Mouse (Mus musculus): Measurements from ENCODE around the gene Tedc2. TPM values are rescaled to one million over a fixed set of nuclear protein-coding genes. Genes with fewer than 3 reads are reported as not detected.
A peak's percentile ranks its signal among the peaks of the same experiment; 100 is the strongest.

Gene Tedc2
- polyA plus RNA-seq, 1 experiment from 2014 or later = 6.1 TPM

DNA sequence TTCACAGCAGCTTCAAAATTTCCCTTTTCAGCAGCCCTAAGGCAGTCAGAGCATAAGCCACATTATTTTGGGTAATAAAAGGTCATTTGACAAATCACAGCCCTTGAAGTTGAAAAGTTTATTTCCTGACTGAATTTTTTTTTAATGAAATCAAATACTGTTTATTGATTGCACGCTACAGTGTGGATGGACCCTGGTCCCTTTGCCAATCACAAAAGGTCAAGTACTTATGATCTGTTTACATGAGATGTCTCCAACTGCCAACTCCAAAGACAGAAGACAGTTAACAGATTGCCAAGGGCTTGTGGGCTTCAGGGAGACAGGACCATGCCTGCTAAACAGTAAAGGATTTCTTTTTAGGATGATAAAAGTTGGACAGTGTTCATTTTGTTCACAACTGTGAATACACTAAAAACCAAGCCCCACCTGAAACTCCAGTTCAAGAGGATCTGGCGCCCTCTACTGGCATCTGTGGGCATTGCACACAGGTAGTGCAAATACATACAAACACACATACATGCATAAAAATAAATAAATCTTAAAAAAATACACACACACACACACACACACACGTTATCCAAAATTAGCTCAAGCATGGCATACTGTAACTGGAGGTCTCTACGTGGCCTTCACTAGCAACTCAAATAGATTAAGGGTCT lies 22.8 kb upstream of the Tedc2 start:
- TF ChIP-seq CTCF (IDR thresholded peaks at IDR 0.05; ENCODE audit: low read depth) (peak; percentile 77), EP300 (optimal IDR thresholded peaks at IDR 0.05) (no peak)
- H3K27me3 ChIP-seq (ENCODE audit: control insufficient read depth, insufficient read depth, low read length) = no peaks in the 10 kb centered on the region
- no peak overlapping the region for H3K4me2 ChIP-seq (replicated peaks; ENCODE audit: low read depth)
- WGBS = 86% methylated on average over 4 of the region's 4 CpGs
- peaks cover 15% of the 10 kb centered on the region for H3K36me3 ChIP-seq (ENCODE audit: control insufficient read depth, insufficient read depth, low read length)
- H3K9me3 ChIP-seq (ENCODE audit: control insufficient read depth, low read length) = no peaks in the 10 kb centered on the region
- H3K27ac ChIP-seq (replicated peaks) = 0 out of 2 replicates have a peak overlapping the region, but pooled peaks have one; percentile 24
- no peak for ATAC-seq (ENCODE audit: low FRiP score, low TSS enrichment)
- DNase-seq (ENCODE audit: low spot score) = peak; percentile 53
- H3K4me1 ChIP-seq (replicated peaks; ENCODE audit: control insufficient read depth, insufficient read depth) = no peaks in the 10 kb centered on the region
- no peak overlapping the region for H3K4me3 ChIP-seq (ENCODE audit: low read depth, low read length)
- H3K9ac ChIP-seq (ENCODE audit: low read length) = no peak overlapping the region

DNA sequence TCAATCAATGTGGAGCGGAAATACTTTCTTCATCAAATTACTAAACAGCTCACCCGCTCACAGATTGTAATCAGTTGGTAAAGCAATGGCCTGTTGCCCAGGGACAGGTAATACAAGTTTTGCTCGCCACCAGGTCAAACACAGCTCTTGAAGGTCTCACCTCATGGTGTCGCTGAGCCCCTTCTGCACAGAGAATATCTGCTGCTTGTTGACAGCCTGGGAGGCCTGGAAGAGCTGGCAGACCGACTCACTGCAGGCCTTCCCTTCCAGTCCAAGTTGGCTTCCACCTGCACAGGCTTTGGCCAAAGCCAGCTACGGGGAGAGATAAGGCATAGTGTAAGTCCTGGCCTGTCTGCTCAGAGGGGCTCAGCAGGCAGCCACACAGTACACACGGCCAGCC lies 16.3 kb upstream of the Tedc2 start:
- ATAC-seq (ENCODE audit: low FRiP score, low TSS enrichment) = no peak
- no peaks in the 10 kb centered on the region for H3K27me3 ChIP-seq (ENCODE audit: control insufficient read depth, insufficient read depth, low read length)
- no peak for DNase-seq (ENCODE audit: low spot score)
- H3K4me1 ChIP-seq (replicated peaks; ENCODE audit: control insufficient read depth, insufficient read depth) = no peaks in the 10 kb centered on the region
- no peak overlapping the region for H3K4me3 ChIP-seq (ENCODE audit: low read depth, low read length)
- no peak overlapping the region for H3K27ac ChIP-seq (replicated peaks)
- no peak for TF ChIP-seq EP300 (optimal IDR thresholded peaks at IDR 0.05)
- no peak for TF ChIP-seq CTCF (IDR thresholded peaks at IDR 0.05; ENCODE audit: low read depth)
- no peaks in the 10 kb centered on the region for H3K9me3 ChIP-seq (ENCODE audit: control insufficient read depth, low read length)
- H3K36me3 ChIP-seq (ENCODE audit: control insufficient read depth, insufficient read depth, low read length) = peaks cover 32% of the 10 kb centered on the region
- 92% methylated on average over 7 of the region's 7 CpGs for WGBS
- no peak overlapping the region for H3K4me2 ChIP-seq (replicated peaks; ENCODE audit: low read depth)
- H3K9ac ChIP-seq (ENCODE audit: low read length) = no peak overlapping the region

DNA sequence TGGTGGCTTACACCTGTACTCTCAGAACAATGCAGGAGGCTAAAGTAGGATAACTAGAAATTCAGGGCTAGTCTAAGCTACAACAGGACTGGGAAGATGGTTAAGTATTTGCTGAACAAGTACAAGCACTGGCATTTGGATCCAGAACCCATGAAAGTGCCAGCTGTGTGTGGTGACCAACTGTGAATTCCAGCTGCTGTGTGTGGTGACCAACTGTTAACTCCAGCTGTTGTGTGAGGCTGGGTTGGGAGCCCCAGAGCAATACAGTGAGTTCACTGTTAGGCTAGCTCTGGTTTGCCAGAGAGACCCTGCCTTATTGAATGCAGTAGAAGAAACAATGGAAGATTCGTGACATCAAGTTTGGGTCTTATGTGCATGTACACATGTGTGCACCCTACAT lies 15.8 kb upstream of the Tedc2 start:
- DNase-seq (ENCODE audit: low spot score) = no peak
- TF ChIP-seq CTCF (IDR thresholded peaks at IDR 0.05; ENCODE audit: low read depth) (no peak), EP300 (optimal IDR thresholded peaks at IDR 0.05) (no peak)
- no peak overlapping the region for H3K4me2 ChIP-seq (replicated peaks; ENCODE audit: low read depth)
- peaks cover 34% of the 10 kb centered on the region for H3K36me3 ChIP-seq (ENCODE audit: control insufficient read depth, insufficient read depth, low read length)
- no peak overlapping the region for H3K4me3 ChIP-seq (ENCODE audit: low read depth, low read length)
- no peak for ATAC-seq (ENCODE audit: low FRiP score, low TSS enrichment)
- H3K9me3 ChIP-seq (ENCODE audit: control insufficient read depth, low read length) = no peaks in the 10 kb centered on the region
- H3K27me3 ChIP-seq (ENCODE audit: control insufficient read depth, insufficient read depth, low read length) = no peaks in the 10 kb centered on the region
- WGBS = 100% methylated on average over 1 of the region's 1 CpGs
- H3K9ac ChIP-seq (ENCODE audit: low read length) = no peak overlapping the region
- no peak overlapping the region for H3K27ac ChIP-seq (replicated peaks)
- H3K4me1 ChIP-seq (replicated peaks; ENCODE audit: control insufficient read depth, insufficient read depth) = no peaks in the 10 kb centered on the region

DNA sequence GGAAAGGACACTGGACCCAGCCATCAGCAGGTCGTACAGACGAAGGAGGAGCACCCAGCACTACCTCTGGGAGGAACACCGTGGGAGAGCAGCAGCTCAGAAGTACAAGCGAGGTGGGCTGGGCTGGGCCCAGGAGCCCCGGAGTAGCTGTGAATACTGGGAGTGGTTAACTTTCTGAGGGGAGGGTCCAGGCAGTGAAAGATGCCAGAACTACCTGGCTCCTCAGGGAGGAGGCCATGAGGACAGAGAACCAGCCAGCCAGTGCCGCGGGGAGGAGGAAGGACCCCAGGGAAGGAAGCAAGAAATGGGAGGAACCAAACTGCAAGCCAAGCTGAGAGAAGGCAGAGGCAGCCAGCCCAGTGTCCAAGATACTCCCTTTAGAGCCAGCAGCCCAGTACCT lies 7.3 kb upstream of the Tedc2 start:
- no peak for DNase-seq (ENCODE audit: low spot score)
- H3K4me3 ChIP-seq (ENCODE audit: low read depth, low read length) = no peak overlapping the region
- no peak overlapping the region for H3K27ac ChIP-seq (replicated peaks)
- no peak for ATAC-seq (ENCODE audit: low FRiP score, low TSS enrichment)
- H3K4me1 ChIP-seq (replicated peaks; ENCODE audit: control insufficient read depth, insufficient read depth) = no peaks in the 10 kb centered on the region
- no peak overlapping the region for H3K4me2 ChIP-seq (replicated peaks; ENCODE audit: low read depth)
- WGBS = 80% methylated on average over 7 of the region's 7 CpGs
- H3K36me3 ChIP-seq (ENCODE audit: control insufficient read depth, insufficient read depth, low read length) = peaks cover 21% of the 10 kb centered on the region
- H3K9ac ChIP-seq (ENCODE audit: low read length) = no peak overlapping the region
- no peak for TF ChIP-seq EP300 (optimal IDR thresholded peaks at IDR 0.05)
- TF ChIP-seq CTCF (IDR thresholded peaks at IDR 0.05; ENCODE audit: low read depth) = no peak
- no peaks in the 10 kb centered on the region for H3K27me3 ChIP-seq (ENCODE audit: control insufficient read depth, insufficient read depth, low read length)
- no peaks in the 10 kb centered on the region for H3K9me3 ChIP-seq (ENCODE audit: control insufficient read depth, low read length)

DNA sequence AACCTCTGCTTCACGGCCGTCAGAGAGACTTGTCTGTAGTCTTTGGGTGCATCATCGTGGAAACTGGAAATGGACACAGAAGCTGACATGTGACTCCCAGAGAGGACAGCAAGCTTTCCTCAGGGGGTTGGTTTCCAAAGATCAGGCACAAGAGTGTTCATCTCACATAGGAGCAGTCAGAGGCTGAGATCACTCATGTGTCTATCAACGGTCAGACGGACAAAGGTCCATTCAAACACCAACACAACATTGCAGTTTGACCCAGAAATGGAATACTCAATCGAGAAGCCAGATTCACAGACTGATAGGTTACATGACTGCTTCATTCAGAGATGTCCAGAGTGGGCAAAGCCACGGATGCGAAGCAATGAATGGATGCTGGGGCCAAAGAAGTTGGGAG lies 6.1 kb upstream of the Tedc2 start:
- H3K9me3 ChIP-seq (ENCODE audit: control insufficient read depth, low read length) = no peaks in the 10 kb centered on the region
- no peaks in the 10 kb centered on the region for H3K27me3 ChIP-seq (ENCODE audit: control insufficient read depth, insufficient read depth, low read length)
- H3K36me3 ChIP-seq (ENCODE audit: control insufficient read depth, insufficient read depth, low read length) = peaks cover 17% of the 10 kb centered on the region
- TF ChIP-seq CTCF (IDR thresholded peaks at IDR 0.05; ENCODE audit: low read depth) = no peak
- no peak for TF ChIP-seq EP300 (optimal IDR thresholded peaks at IDR 0.05)
- H3K4me2 ChIP-seq (replicated peaks; ENCODE audit: low read depth) = no peak overlapping the region
- H3K4me1 ChIP-seq (replicated peaks; ENCODE audit: control insufficient read depth, insufficient read depth) = no peaks in the 10 kb centered on the region
- no peak for DNase-seq (ENCODE audit: low spot score)
- no peak overlapping the region for H3K9ac ChIP-seq (ENCODE audit: low read length)
- H3K4me3 ChIP-seq (ENCODE audit: low read depth, low read length) = no peak overlapping the region
- 92% methylated on average over 8 of the region's 8 CpGs for WGBS
- ATAC-seq (ENCODE audit: low FRiP score, low TSS enrichment) = no peak
- no peak overlapping the region for H3K27ac ChIP-seq (replicated peaks)

DNA sequence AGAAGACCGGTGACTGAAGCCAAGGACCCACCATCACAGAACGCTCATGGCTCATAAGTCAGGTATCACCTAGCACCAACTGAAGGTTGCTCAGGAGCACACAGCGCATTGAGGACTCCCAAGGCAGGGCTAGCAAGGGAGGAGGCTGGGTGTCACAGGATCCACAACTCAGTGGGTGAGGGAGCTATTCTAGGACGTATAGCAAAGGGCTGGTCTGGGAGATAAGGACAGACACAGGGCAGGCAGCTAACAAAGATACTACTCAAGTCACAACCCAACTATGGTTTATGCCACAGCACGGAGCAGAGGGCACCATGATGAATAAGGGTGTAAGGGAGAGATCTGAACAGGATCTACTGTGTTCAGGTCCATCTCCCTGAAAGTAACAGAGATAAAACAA lies 5.2 kb upstream of the Tedc2 start:
- Histone ChIP-seq H3K9me3 (ENCODE audit: control insufficient read depth, low read length) (no peaks in the 10 kb centered on the region), H3K27me3 (ENCODE audit: control insufficient read depth, insufficient read depth, low read length) (no peaks in the 10 kb centered on the region), H3K4me2 (replicated peaks; ENCODE audit: low read depth) (no peak overlapping the region), H3K36me3 (ENCODE audit: control insufficient read depth, insufficient read depth, low read length) (peaks cover 16% of the 10 kb centered on the region), H3K27ac (replicated peaks) (no peak overlapping the region), H3K9ac (ENCODE audit: low read length) (no peak overlapping the region), H3K4me1 (replicated peaks; ENCODE audit: control insufficient read depth, insufficient read depth) (peaks cover 4% of the 10 kb centered on the region; the same call in 1 of the 2 replicates), H3K4me3 (ENCODE audit: low read depth, low read length) (no peak overlapping the region)
- DNase-seq (ENCODE audit: low spot score) (no peak), ATAC-seq (ENCODE audit: low FRiP score, low TSS enrichment) (no peak)
- 93% methylated on average over 5 of the region's 5 CpGs for WGBS
- no peak for TF ChIP-seq CTCF (IDR thresholded peaks at IDR 0.05; ENCODE audit: low read depth)
- no peak for TF ChIP-seq EP300 (optimal IDR thresholded peaks at IDR 0.05)

All from stomach, postnatal 0 days (tissue).